Comparison of ENCODE assay signal across 23 mouse cellular contexts in genomic region chr14:76671023-76671422, GRCm38 (mm10).
A peak's percentile ranks its signal among the peaks of the same experiment; 100 is the strongest.
DNase-seq lines count a peak whose midpoint lies in the region; ATAC-seq and TF ChIP-seq lines count a peak whose summit lies in the region.
"Had no signal": no experiment of that assay in that cellular context is flagged by ENCODE, and none has a peak within 500 bp of the region (broad histone marks: within the 10 kb centered on the region; RNA-seq: fewer than 3 reads in every experiment).

No protein-coding gene starts in this region.

- WGBS in lung, embryonic 14.5 days = 39% methylated on average over 4 of the region's 4 CpGs
- WGBS in lung, embryonic 16.5 days = 40% methylated on average over 4 of the region's 4 CpGs

- no peak for ATAC-seq in lung, embryonic 14.5 days (ENCODE audit: insufficient read depth)
- ATAC-seq in lung, embryonic 16.5 days (ENCODE audit: low read depth) = peak; percentile 49
- ATAC-seq: forebrain, embryonic 14.5 days; forebrain, embryonic 16.5 days had no signal

- H3K27ac ChIP-seq in lung, embryonic 14.5 days (ENCODE audit: low read depth) = no peak overlapping the region
- peak overlapping the region; percentile 41 for H3K27ac ChIP-seq in lung, embryonic 16.5 days (ENCODE audit: low read length)
- H3K27ac ChIP-seq: embryonic facial prominence, embryonic 12.5 days; embryonic facial prominence, embryonic 15.5 days; forebrain, embryonic 10.5 days; forebrain, embryonic 12.5 days had no signal

- no peaks in the 10 kb centered on the region for H3K36me3 ChIP-seq in lung, embryonic 14.5 days (ENCODE audit: insufficient read depth)
- no peaks in the 10 kb centered on the region for H3K36me3 ChIP-seq in lung, embryonic 16.5 days (ENCODE audit: control insufficient read depth, insufficient read depth, low read length)
- H3K36me3 ChIP-seq: embryonic facial prominence, embryonic 12.5 days; embryonic facial prominence, embryonic 15.5 days; forebrain, embryonic 10.5 days; forebrain, embryonic 12.5 days had no signal

- no peaks in the 10 kb centered on the region for H3K9me3 ChIP-seq in lung, embryonic 14.5 days (ENCODE audit: low read depth, low read length)
- H3K9me3 ChIP-seq in lung, embryonic 16.5 days (ENCODE audit: control insufficient read depth, low read length) = no peaks in the 10 kb centered on the region
- H3K9me3 ChIP-seq: embryonic facial prominence, embryonic 12.5 days; embryonic facial prominence, embryonic 15.5 days; forebrain, embryonic 10.5 days; forebrain, embryonic 12.5 days had no signal

- no peak overlapping the region for H3K9ac ChIP-seq in lung, embryonic 14.5 days
- no peak overlapping the region for H3K9ac ChIP-seq in lung, embryonic 16.5 days (ENCODE audit: low read length)
- H3K9ac ChIP-seq: embryonic facial prominence, embryonic 12.5 days; embryonic facial prominence, embryonic 15.5 days; forebrain, embryonic 12.5 days had no signal

- H3K4me2 ChIP-seq in lung, embryonic 14.5 days = no peak overlapping the region
- no peak overlapping the region for H3K4me2 ChIP-seq in lung, embryonic 16.5 days (ENCODE audit: low read depth, low read length)
- H3K4me2 ChIP-seq: embryonic facial prominence, embryonic 12.5 days; embryonic facial prominence, embryonic 15.5 days; forebrain, embryonic 12.5 days had no signal

- no peak overlapping the region for H3K4me3 ChIP-seq in lung, embryonic 14.5 days (ENCODE audit: low read depth, low read length)
- H3K4me3 ChIP-seq in lung, embryonic 16.5 days (ENCODE audit: low read length) = no peak overlapping the region
- H3K4me3 ChIP-seq: embryonic facial prominence, embryonic 12.5 days; embryonic facial prominence, embryonic 15.5 days; erythroblast, embryonic 14.5 days; forebrain, embryonic 10.5 days; forebrain, embryonic 12.5 days had no signal

- H3K27me3 ChIP-seq in lung, embryonic 14.5 days (ENCODE audit: insufficient read depth, low read length) = no peaks in the 10 kb centered on the region
- H3K27me3 ChIP-seq in lung, embryonic 16.5 days (ENCODE audit: control insufficient read depth, insufficient read depth, low read depth, low read length) = no peaks in the 10 kb centered on the region
- H3K27me3 ChIP-seq: embryonic facial prominence, embryonic 12.5 days; embryonic facial prominence, embryonic 15.5 days; forebrain, embryonic 12.5 days had no signal

- peaks cover 21% of the 10 kb centered on the region for H3K4me1 ChIP-seq in lung, embryonic 14.5 days (ENCODE audit: insufficient read depth)
- peaks cover 23% of the 10 kb centered on the region for H3K4me1 ChIP-seq in lung, embryonic 16.5 days (replicated peaks; ENCODE audit: control insufficient read depth, insufficient read depth, low read length)

- peak; percentile 55 for DNase-seq in lung, embryonic 14.5 days
- no peak for DNase-seq in lung, postnatal 14 days
- no peak for DNase-seq in lung, postnatal 10 days
- DNase-seq in lung, postnatal 36 days = peak; percentile 71
- DNase-seq in lung, postnatal 4 days = no peak
- DNase-seq: adrenal gland, adult 2 months; adrenal gland, postnatal 10 days; adrenal gland, postnatal 25 days; cerebellum, adult 11 months; cerebellum, adult 18-20 months; cerebellum, adult 8-10 months; cerebellum, adult 9-11 months; cerebellum, postnatal 14 days; cerebellum, postnatal 36 days; embryo, embryonic 11 days had no signal

- no peak for TF ChIP-seq CTCF in lung, embryonic 14.5 days (IDR thresholded peaks at IDR 0.05; ENCODE audit: low read depth)

Comparison
In these comparisons a context has a peak if more than half of its experiments do, and no peak if none do; other contexts are left out.
1. DNase-seq: peak in lung, embryonic 14.5 days (single experiment) and lung, postnatal 36 days (single experiment); none in lung, postnatal 14 days (single experiment), lung, postnatal 10 days (single experiment) and lung, postnatal 4 days (0 of 2).